Mouse (Mus musculus): ENCODE measurements around the gene Nebl. TPM values are rescaled to one million over a fixed set of nuclear protein-coding genes. Genes with fewer than 3 reads are reported as not detected.

Gene Nebl
- total RNA-seq (2022) = 100 to 1,000 TPM; 292 to 343 (median 327) TPM

DNA sequence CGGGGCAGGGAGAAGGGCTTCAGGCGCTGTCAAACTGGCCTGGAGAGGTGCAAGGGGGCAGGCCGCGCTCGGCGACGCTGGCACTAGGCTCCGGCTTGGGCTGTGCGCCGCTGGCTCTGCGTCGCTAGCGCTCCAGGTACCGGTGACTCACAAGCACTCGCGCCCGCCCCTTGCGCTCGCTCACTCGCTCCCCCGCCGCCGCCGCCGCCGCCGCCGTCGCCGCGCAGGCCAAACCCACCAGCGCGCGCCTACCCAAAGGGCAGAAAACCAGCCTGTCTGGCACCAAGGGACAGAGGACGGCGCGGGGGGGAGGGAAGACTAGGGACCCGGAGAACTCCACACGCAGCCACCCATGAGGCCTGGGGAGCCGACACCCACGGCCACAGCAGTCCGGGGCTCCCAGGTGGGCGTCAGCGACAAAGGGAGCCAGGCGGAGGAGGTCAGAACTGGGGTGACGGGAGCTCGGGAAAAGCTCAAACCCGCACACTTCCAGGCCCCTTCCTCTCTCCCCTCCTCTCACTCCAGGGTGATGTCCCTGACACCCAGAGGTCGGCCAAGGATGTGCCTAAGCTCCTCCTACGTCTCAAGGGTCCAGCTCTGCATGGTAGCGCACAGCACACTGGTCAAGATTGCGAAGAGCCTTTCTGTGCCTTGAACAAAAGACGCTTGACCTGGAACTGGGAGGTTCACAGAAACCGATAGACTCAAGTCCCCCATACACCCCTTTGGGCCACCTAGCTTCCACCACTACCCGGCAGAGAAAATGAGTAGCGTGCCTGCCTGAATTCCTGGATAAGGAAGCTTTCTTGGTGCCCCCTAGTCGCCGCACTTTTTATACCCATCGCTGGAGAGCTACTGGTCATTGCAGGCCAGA lies at the start of gene Nebl:
TSS of gene Nebl (minus strand) at position 508 of the 874 bp plus-strand sequence.
- no peak for DNase-seq (ENCODE audit: low spot score)

- DNase-seq (ENCODE audit: low spot score) = no peak
Measured at GRCm38 (mm10) chr2:17770246-17770825, 39.1 kb upstream of the Nebl start.

DNA sequence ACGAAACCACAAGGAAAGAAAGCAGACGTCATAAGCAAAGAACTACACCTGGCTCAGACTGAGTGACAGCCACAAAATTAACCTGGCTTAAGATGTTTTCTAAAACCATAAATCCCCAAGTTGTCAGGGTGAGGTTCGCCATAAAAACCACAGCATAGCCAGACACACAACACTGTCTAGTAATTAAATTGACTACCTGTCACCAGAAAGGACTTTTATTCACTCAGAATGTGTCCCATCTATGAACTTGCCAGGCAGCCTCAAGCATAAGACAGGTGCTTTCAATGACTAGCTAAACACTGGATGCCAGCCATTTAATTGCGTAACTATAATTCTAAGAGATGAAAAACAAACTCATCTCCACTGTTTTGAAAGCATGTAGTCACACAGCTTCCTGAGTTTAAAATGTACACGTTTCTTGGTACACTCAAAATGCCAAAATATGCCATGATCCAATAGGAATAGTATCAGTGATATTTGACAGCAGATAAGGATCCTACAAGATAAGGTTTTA lies 38.0 kb upstream of the Nebl start:
- no peak for DNase-seq (ENCODE audit: low spot score)

- DNase-seq (ENCODE audit: low spot score) = no peak
Measured at GRCm38 (mm10) chr2:17756271-17756670, 25.0 kb upstream of the Nebl start.

DNA sequence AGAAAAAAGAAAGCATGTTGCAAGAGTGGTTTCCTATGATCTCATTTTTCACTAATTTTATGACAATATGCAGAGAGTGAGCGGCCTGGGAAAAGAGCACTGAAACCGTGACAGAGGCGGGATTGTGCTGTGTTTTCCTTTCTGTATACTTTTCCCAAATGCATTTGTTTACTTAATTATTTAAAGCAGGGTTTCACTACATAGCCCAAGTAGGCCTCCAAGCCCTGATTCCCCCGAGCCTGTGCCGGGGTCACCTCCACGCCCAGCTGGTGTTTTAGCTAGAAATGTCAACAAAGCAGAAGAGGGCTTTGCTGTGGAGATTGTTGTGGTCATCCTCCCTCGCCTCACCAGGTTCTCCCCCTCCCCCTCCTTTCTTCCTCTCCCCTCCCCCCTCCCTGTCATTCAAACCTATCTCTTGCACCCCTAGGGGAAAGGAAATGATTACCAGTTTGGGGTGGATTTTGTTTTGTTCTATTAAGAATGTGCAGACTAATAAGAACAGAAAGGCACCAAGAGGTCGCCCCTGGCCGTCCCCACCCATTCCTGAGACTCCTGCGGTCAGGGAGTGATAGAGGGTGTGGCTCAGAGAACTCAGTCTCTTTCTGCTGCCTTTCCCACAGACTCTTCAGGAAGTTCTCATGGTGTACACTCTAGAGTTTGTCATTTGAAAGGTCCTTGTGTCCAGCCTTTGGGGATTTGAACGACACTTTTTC lies 10.9 kb upstream of the Nebl start:
- no peak for DNase-seq (ENCODE audit: low spot score)

DNA sequence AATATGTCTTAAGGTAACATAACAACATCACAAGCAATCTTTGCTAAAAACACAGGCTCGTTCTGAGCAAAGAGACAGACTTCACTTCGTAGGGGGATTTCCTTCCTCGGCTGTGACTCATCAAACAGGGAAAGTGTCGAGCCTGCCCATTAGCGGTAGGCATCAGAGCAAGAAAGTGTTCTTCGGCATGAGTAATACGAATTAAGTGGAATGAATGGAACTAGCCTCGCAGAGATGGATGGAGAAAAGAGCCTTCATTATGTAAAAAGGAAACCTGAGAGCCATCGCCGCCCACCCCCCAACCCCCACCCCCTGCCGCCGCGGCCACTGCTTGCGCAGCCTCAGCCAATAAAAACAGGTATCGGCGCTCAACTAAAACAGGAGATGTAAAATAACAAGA lies 10.3 kb upstream of the Nebl start:
- no peak for DNase-seq (ENCODE audit: low spot score)

DNA sequence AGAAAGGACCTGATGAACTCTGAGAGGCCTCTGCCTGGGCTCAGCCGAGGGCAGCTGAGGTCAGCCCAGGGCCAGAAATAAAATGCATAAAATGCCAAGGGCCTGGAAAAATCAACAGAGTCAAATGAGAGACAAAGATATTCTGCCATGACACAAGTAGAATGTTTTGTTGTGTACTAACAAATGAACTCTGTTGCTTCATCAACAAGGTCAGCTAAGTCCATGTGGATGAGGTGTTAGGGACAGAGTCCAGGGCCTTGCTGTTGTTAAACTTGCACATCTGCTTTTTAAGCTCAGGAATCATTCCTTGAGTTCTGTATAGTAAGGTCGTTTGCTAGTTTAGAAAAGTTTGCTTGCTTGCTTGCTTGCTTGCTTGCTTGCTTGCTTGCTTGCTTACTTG lies 9.2 kb upstream of the Nebl start:
- no peak for DNase-seq (ENCODE audit: low spot score)

- DNase-seq (ENCODE audit: low spot score) = no peak
Measured at GRCm38 (mm10) chr2:17732210-17732609, 946 bp upstream of the Nebl start.

- DNase-seq (ENCODE audit: low spot score) = no peak
Measured at GRCm38 (mm10) chr2:17731831-17732200, 552 bp upstream of the Nebl start.

GRCm38 (mm10) chr2:17730648-17730956 lies 662 bp downstream of the Nebl start:
- DNase-seq (ENCODE audit: low spot score) = no peak

- DNase-seq (ENCODE audit: low spot score) = no peak
Measured at GRCm38 (mm10) chr2:17729770-17730647, 1.3 kb downstream of the Nebl start.

- DNase-seq (ENCODE audit: low spot score) = no peak
Measured at GRCm38 (mm10) chr2:17724405-17724804, 6.9 kb downstream of the Nebl start.

- DNase-seq (ENCODE audit: low spot score) = no peak
Measured at GRCm38 (mm10) chr2:17723268-17724019, 7.8 kb downstream of the Nebl start.

GRCm38 (mm10) chr2:17721177-17721715 lies 10.0 kb downstream of the Nebl start:
- no peak for DNase-seq (ENCODE audit: low spot score)

DNA sequence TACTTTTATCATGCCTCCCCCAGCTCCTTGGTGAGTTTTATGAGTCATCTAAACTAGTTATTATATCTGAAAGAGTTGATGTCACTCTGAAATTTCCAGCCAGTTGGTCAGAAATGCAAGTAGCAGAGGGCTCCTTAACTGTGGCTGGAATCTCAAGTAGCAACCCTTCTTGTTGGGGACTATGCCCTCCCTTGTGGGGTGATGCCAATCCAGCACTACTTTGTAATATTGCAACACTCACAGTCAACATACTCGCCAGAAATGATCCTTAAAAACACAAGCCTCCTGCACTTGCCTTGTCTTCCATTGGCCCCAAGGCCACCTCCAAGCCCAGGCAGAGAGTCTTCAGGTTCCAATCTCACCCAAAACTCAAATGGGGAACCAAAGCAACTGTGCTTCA lies 13.0 kb downstream of the Nebl start:
- DNase-seq (ENCODE audit: low spot score) = no peak

GRCm38 (mm10) chr2:17717200-17717599 lies 14.1 kb downstream of the Nebl start:
- DNase-seq (ENCODE audit: low spot score) = no peak

- no peak for DNase-seq (ENCODE audit: low spot score)
Measured at GRCm38 (mm10) chr2:17715149-17715767, 16.0 kb downstream of the Nebl start.

DNA sequence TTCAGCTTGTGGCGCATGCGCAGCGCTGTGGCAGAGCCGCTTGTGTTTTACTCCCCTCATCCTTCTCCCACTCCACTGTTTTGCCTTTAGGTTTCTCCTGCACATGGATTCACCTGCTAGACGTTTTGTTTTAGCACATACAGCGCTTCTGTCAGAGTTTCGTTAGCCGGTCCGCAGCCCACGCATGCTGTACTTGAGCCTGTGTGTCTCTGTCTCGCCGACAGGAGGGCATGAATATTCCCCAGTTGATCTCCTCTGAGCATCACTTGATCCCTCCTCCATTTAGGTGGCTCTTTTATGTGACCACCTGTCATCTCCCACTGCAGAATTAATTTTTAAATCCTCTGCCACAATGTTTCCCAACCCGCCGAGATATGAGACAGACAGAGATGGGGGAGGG lies 16.6 kb downstream of the Nebl start:
- no peak for DNase-seq (ENCODE audit: low spot score)

DNA sequence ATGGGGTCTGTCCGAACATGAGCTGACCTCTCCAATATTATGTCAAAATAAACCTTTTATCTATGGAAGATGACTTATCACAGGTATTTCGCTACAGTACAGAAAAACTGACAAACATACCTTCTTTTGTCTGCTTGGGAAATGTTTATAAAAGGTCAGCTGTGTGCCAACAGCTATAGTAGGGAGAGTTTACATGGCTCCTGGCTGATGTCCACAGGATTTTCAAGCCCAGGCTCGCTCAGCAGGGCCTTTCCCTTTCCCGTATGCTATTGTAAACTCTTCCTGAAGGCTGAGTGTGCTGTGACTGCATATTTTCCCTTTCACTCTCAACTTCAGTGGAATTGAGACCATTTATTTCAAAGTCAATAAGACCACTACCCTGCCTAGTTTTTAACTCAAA lies 17.1 kb downstream of the Nebl start:
- DNase-seq (ENCODE audit: low spot score) = no peak

- no peak for DNase-seq (ENCODE audit: low spot score)
Measured at GRCm38 (mm10) chr2:17711216-17711615, 20.0 kb downstream of the Nebl start.
